9 mouse cellular contexts compared by ENCODE assay signal in the genomic region with DNA sequence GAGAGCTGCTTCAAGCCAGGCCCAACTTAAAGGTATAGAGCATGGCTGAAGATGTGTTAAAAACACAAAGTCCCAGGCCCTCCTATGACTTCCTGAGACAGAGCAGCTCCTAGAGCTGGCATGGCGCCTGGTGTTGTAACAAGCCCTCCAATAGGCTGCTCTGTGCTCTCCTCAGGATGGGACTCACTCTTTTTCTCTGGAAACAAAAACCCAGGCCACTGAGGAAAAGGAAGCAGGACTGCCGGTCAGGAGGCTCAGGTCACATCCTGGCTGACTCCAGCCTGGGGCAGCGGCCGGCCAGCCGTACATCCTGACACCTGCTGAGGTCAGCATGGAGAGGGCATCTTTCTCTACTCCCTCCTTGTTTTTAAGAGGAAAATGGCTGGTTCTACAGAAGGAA. TPM values are rescaled to one million over a fixed set of nuclear protein-coding genes. Genes with fewer than 3 reads are reported as not detected.
DNase-seq lines count a peak whose midpoint lies in the region; ATAC-seq lines count a peak whose summit lies in the region.
"Had no signal": no experiment of that assay in that cellular context is flagged by ENCODE, and none has a peak within 500 bp of the region (broad histone marks: within the 10 kb centered on the region; RNA-seq: fewer than 3 reads in every experiment).

No protein-coding gene starts in this region.

- H3K4me2 ChIP-seq in forebrain, embryonic 14.5 days (ENCODE audit: low read length), result no peak overlapping the region
- H3K4me2 ChIP-seq in forebrain, embryonic 12.5 days, result no peak overlapping the region
- H3K4me2 ChIP-seq in heart, embryonic 14.5 days (ENCODE audit: low read length), result peak overlapping the region; percentile 23; the same call in 1 of the 2 replicates
- H3K4me2 ChIP-seq in midbrain, embryonic 11.5 days, result no peak overlapping the region

- no peak overlapping the region for H3K27ac ChIP-seq in forebrain, embryonic 14.5 days (ENCODE audit: low read depth, low read length)
- no peak overlapping the region for H3K27ac ChIP-seq in forebrain, embryonic 12.5 days
- H3K27ac ChIP-seq in heart, embryonic 14.5 days (replicated peaks in 1 of 2; ENCODE audit: control insufficient read depth in 1 of 2, insufficient read depth in 1 of 2, low read depth in 2 of 2, low read length in 2 of 2), result peak overlapping the region in 1 of 2 experiments; percentile 53; a peak in 3 of 4 replicates
- H3K27ac ChIP-seq in midbrain, embryonic 11.5 days (ENCODE audit: low read depth, low read length), result no peak overlapping the region
- H3K27ac ChIP-seq: liver, embryonic 14.5 days had no signal

- peak; percentile 39 for DNase-seq in forebrain, embryonic 14.5 days (ENCODE audit: low spot score)
- DNase-seq in adrenal gland, adult 8-10 months, result peak; percentile 32
- peak; percentile 72 to 73 for DNase-seq in kidney, postnatal 36 days
- DNase-seq in midbrain, embryonic 11.5 days (ENCODE audit: low spot score, missing footprints), result no peak

- no peak overlapping the region for H3K9ac ChIP-seq in forebrain, embryonic 14.5 days (ENCODE audit: low read length)
- no peak overlapping the region for H3K9ac ChIP-seq in forebrain, embryonic 12.5 days
- H3K9ac ChIP-seq in heart, embryonic 14.5 days (ENCODE audit: low read length), result no peak overlapping the region
- no peak overlapping the region for H3K9ac ChIP-seq in midbrain, embryonic 11.5 days (ENCODE audit: low read length)
- H3K9ac ChIP-seq: liver, embryonic 14.5 days had no signal

- peaks cover 25% of the 10 kb centered on the region for H3K4me1 ChIP-seq in forebrain, embryonic 14.5 days (ENCODE audit: control insufficient read depth, insufficient read depth, low read length)
- H3K4me1 ChIP-seq in forebrain, embryonic 12.5 days, result peaks cover 48% of the 10 kb centered on the region
- H3K4me1 ChIP-seq in heart, embryonic 14.5 days (ENCODE audit: control insufficient read depth in 2 of 2, insufficient read depth in 2 of 2, low read length in 2 of 2), result peaks cover 26 to 82% of the 10 kb centered on the region in 2 experiments
- peaks cover 17% of the 10 kb centered on the region for H3K4me1 ChIP-seq in midbrain, embryonic 11.5 days (ENCODE audit: control insufficient read depth, insufficient read depth, low read length)

- 0 out of 2 replicates have a peak, but pooled peaks cover 2% of the 10 kb centered on the region for H3K36me3 ChIP-seq in forebrain, embryonic 14.5 days (ENCODE audit: control insufficient read depth, insufficient read depth, low read length)
- peaks cover 7% of the 10 kb centered on the region; the same call in 1 of the 2 replicates for H3K36me3 ChIP-seq in forebrain, embryonic 12.5 days (replicated peaks)
- H3K36me3 ChIP-seq in heart, embryonic 14.5 days (ENCODE audit: control insufficient read depth, insufficient read depth, low read length), result 0 out of 2 replicates have a peak, but pooled peaks cover 11% of the 10 kb centered on the region
- no peaks in the 10 kb centered on the region; the same call in 1 of the 2 replicates for H3K36me3 ChIP-seq in midbrain, embryonic 11.5 days (ENCODE audit: control insufficient read depth, insufficient read depth, low read length)

- H3K27me3 ChIP-seq in forebrain, embryonic 14.5 days (replicated peaks; ENCODE audit: control insufficient read depth, insufficient read depth, low read length), result no peaks in the 10 kb centered on the region
- no peaks in the 10 kb centered on the region for H3K27me3 ChIP-seq in forebrain, embryonic 12.5 days
- H3K27me3 ChIP-seq in heart, embryonic 14.5 days (ENCODE audit: control insufficient read depth, insufficient read depth, low read length), result no peaks in the 10 kb centered on the region
- no peaks in the 10 kb centered on the region for H3K27me3 ChIP-seq in midbrain, embryonic 11.5 days (ENCODE audit: control insufficient read depth, insufficient read depth, low read length)

- no peak for ATAC-seq in forebrain, embryonic 14.5 days
- ATAC-seq in forebrain, embryonic 12.5 days (ENCODE audit: low FRiP score), result no peak
- peak; percentile 82 for ATAC-seq in heart, embryonic 14.5 days (ENCODE audit: insufficient number of reproducible peaks, insufficient read depth, low FRiP score, low read depth)
- ATAC-seq in megakaryocyte progenitor cell, adult 5-6 weeks (replicated peaks; ENCODE audit: poor library complexity), result no peak
- ATAC-seq in midbrain, embryonic 11.5 days (ENCODE audit: low FRiP score), result no peak
- no peak for ATAC-seq in erythroblast, adult 5-6 weeks (replicated peaks; ENCODE audit: low FRiP score, poor library complexity, severe bottlenecking)

- no peaks in the 10 kb centered on the region for H3K9me3 ChIP-seq in forebrain, embryonic 14.5 days (replicated peaks; ENCODE audit: control insufficient read depth, low read length)
- H3K9me3 ChIP-seq in forebrain, embryonic 12.5 days, result no peaks in the 10 kb centered on the region
- no peaks in the 10 kb centered on the region for H3K9me3 ChIP-seq in heart, embryonic 14.5 days (ENCODE audit: control insufficient read depth, low read length)
- no peaks in the 10 kb centered on the region for H3K9me3 ChIP-seq in midbrain, embryonic 11.5 days (ENCODE audit: control insufficient read depth, low read length)

- H3K4me3 ChIP-seq in forebrain, embryonic 14.5 days (ENCODE audit: low read depth, low read length), result no peak overlapping the region
- H3K4me3 ChIP-seq in forebrain, embryonic 12.5 days (replicated peaks), result no peak overlapping the region
- no peak overlapping the region for H3K4me3 ChIP-seq in heart, embryonic 14.5 days (ENCODE audit: control insufficient read depth in 1 of 2, insufficient read depth in 1 of 2, low read depth in 1 of 2, low read length in 2 of 2)
- H3K4me3 ChIP-seq in midbrain, embryonic 11.5 days (ENCODE audit: low read depth, low read length), result no peak overlapping the region

- WGBS in forebrain, embryonic 14.5 days, result 69% methylated on average over 5 of the region's 5 CpGs
- 68% methylated on average over 5 of the region's 5 CpGs for WGBS in forebrain, embryonic 12.5 days
- WGBS in heart, embryonic 14.5 days, result 56% methylated on average over 5 of the region's 5 CpGs
- WGBS in midbrain, embryonic 11.5 days, result 77% methylated on average over 5 of the region's 5 CpGs

RNA-seq across cellular contexts. Expression of a gene that starts 36.3 kb away (rescaled TPM):
- 9.9 and 10.9 TPM in 2 replicates for polyA plus RNA-seq in forebrain, embryonic 14.5 days (2014; fragmentation: Nextera tagmentation; extraction: Ambion mirVana)
- polyA plus RNA-seq in forebrain, embryonic 12.5 days (2016; fragmentation: Nextera tagmentation; extraction: Ambion mirVana), result 14.1 and 14.8 TPM in 2 replicates
- total RNA-seq in adrenal gland, adult 8-10 months (2022), result 10 to 100 TPM; 26.5 to 48.4 (median 40.6) TPM
- 25.5 and 26.4 TPM in 2 replicates for polyA plus RNA-seq in heart, embryonic 14.5 days (2014; fragmentation: Nextera tagmentation; extraction: Ambion mirVana)
- total RNA-seq in megakaryocyte progenitor cell, adult 5-6 weeks (2015), result not detected in 2 replicates
- 0.24 TPM in 1 of 2 replicates, not detected in the other for total RNA-seq in megakaryocyte progenitor cell, adult 5-6 weeks (2017)
- 14.8 and 15.2 TPM in 2 replicates for polyA plus RNA-seq in midbrain, embryonic 11.5 days (2014; fragmentation: Nextera tagmentation; extraction: Ambion mirVana)
- total RNA-seq in erythroblast, adult 5-6 weeks (2015; ENCODE audit: low replicate concordance), result 0.21 TPM in 1 of 2 replicates, not detected in the other
- not detected in 2 replicates for total RNA-seq in erythroblast, adult 5-6 weeks (2017; ENCODE audit: low replicate concordance)
